Mouse (Mus musculus): ENCODE results near the gene Lsmem1. TPM values are rescaled to one million over a fixed set of nuclear protein-coding genes. Genes with fewer than 3 reads are reported as not detected.

Lsmem1 gene
- polyA plus RNA-seq, 1 experiment from 2014 or later = not detected

DNA sequence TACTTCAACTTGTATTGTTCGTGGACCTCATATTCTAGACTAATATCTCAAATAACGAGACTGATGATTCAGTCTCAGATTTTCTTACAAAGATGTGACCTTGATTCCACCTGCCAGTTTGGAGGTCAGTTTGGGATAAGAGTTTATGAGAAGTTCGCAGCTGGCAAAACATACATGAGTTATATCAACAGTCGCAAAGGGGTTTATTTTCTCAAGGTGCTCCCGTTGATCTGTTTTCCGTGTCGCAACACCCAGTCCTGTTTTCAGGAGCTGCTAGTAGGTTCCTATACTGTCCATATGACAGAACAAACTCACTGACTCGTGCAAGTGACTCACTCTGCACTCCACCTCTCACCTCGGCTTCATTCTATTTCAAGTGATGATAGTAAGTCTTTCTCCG lies 24.4 kb upstream of the Lsmem1 start:
- Histone ChIP-seq H3K27me3 (replicated peaks) (no peaks in the 10 kb centered on the region), H3K9ac (peak overlapping the region; percentile 44), H3K4me1 (peaks cover 20% of the 10 kb centered on the region), H3K4me2 (peak overlapping the region; percentile 66), H3K27ac (peak overlapping the region; percentile 97), H3K4me3 (peak overlapping the region; percentile 88), H3K36me3 (replicated peaks) (no peaks in the 10 kb centered on the region), H3K9me3 (no peaks in the 10 kb centered on the region)
- 61% methylated on average over 10 of the region's 10 CpGs for WGBS
- ATAC-seq (replicated peaks) = no peak

DNA sequence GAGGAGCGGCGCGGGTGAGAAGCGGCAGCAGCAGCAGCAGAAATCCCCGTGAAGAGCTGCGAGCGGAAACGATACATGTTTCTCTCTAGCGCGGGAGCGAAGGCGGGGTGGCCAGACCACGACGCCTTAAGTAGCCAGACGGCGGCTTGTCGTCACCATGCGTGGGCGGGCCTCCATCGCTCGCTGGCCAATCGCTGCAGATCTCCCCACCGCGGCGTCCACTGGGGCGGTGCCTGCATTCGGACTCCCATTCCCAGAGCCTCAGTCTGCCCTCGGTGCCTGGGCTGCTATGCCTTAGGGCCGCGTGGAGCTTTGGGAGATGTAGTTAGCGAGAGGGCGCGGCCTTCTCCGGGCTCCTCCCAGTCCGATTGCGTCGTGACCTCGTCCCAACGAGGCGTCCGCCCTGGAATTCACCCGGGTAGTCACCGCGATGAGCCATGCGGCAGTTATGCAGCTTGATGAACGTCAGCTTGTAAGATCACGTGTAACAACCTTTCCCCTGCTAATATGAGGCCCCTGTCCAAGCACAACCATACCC lies 23.9 kb upstream of the Lsmem1 start:
- peaks cover 20% of the 10 kb centered on the region for H3K4me1 ChIP-seq

DNA sequence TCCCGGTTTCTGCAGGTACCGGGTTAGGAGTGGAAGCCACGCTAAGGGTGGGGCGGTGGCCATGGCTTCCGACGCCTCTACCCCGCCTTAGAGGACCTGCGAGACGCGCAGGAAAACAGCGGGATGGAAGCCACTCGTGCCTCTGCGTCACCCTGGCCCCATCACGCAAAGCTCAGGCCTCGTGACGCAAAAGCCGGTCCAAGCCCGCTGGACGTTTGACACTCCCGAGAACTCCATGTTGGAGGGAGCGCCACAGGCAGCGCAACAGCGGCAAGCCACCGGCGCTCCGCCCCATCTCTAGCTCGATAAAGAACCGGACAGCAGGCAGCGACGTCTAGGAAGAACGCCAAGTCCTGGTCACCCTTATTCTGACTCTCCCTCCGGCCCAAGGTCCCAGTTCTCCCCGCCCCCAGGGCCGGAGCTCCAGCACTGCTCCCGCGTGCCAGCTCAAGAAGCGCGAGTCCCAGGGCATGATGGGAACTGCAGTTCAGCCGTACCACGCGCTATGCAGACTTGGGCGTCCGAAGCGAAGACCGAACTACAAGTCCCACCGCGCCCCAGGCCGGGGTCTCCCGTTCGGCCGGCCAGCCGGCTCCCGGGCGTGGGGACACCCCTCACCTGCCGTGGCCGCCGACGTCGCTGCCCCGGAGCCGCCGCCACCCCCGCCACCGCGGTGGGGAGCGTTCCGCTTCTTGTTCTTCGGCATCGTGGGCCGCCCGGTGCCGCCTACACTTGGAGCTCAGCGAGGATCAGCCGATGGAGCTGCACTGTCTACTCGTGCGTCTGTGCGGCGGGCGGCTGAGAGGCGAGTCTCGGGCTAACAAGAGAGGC lies 23.2 kb upstream of the Lsmem1 start:
- peak; percentile 97 for ATAC-seq (replicated peaks)
- H3K4me3 ChIP-seq = peak overlapping the region; percentile 88
- WGBS = under 1% methylated on average over 81 of the region's 81 CpGs
- peak overlapping the region; percentile 87 for H3K9ac ChIP-seq
- H3K27me3 ChIP-seq (replicated peaks) = no peaks in the 10 kb centered on the region
- H3K27ac ChIP-seq = peak overlapping the region; percentile 97
- H3K4me1 ChIP-seq = peaks cover 20% of the 10 kb centered on the region
- peak overlapping the region; percentile 61 for H3K4me2 ChIP-seq
- no peaks in the 10 kb centered on the region for H3K36me3 ChIP-seq (replicated peaks)
- H3K9me3 ChIP-seq = no peaks in the 10 kb centered on the region

More for the DNA sequence above, 23.9 kb upstream of the Lsmem1 start:
- Histone ChIP-seq H3K9ac (peak overlapping the region; percentile 87), H3K27me3 (replicated peaks) (no peaks in the 10 kb centered on the region), H3K27ac (peak overlapping the region; percentile 97), H3K4me3 (peak overlapping the region; percentile 88), H3K4me2 (peak overlapping the region; percentile 66), H3K36me3 (replicated peaks) (no peaks in the 10 kb centered on the region), H3K9me3 (no peaks in the 10 kb centered on the region)
- under 1% methylated on average over 47 of the region's 47 CpGs for WGBS
- ATAC-seq (replicated peaks) = peak; percentile 99

DNA sequence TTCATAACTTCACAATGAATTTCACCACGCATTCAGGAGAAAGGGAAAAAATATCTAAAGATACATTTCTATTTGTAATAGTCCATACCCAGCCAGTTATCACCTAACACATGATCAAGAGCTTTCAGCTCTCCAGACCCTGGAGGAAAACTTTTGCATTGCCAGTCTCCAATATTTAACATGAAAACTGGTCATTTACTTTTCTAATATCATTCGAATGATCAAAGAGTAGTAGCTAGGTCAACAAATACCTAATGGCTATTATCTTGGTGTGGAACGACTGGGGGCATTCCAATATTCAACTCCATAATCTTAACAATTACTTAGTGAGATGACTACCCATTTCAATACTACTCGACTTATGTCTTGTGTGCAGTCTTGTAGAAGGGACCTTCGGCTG lies 22.3 kb upstream of the Lsmem1 start:
- Histone ChIP-seq H3K4me3 (peak overlapping the region; percentile 88), H3K9me3 (no peaks in the 10 kb centered on the region), H3K4me2 (peak overlapping the region; percentile 61), H3K27ac (peak overlapping the region; percentile 97), H3K36me3 (replicated peaks) (no peaks in the 10 kb centered on the region), H3K9ac (peak overlapping the region; percentile 87), H3K4me1 (peaks cover 20% of the 10 kb centered on the region), H3K27me3 (replicated peaks) (no peaks in the 10 kb centered on the region)
- ATAC-seq (replicated peaks) = no peak
- WGBS = 18% methylated on average over 5 of the region's 5 CpGs

DNA sequence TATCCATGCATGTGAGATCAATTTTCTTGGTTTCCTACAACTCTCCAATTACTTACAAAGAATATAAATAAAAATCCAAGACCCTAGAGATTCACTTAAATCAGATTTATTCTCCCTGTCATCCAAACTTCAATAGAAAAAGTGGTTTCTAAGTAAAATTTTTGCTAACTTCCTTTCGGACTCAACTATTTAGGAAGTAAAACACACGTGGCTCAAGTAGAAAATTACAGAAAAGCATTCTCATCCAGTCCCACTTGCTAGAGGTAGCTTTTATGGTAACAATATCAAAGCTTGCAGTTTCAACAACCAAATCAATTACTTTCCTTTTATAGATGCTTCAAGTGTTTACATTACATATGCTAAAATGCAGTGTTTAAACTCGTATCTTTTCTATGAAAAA lies 21.6 kb upstream of the Lsmem1 start:
- Histone ChIP-seq H3K27ac (no peak overlapping the region), H3K4me3 (peak overlapping the region; percentile 88), H3K27me3 (replicated peaks) (no peaks in the 10 kb centered on the region), H3K4me1 (peaks cover 20% of the 10 kb centered on the region), H3K9ac (no peak overlapping the region), H3K9me3 (no peaks in the 10 kb centered on the region), H3K36me3 (replicated peaks) (peaks cover 5% of the 10 kb centered on the region; the same call in 1 of the 2 replicates), H3K4me2 (peak overlapping the region; percentile 61)
- ATAC-seq (replicated peaks) = no peak
- 44% methylated on average over 3 of the region's 3 CpGs for WGBS

DNA sequence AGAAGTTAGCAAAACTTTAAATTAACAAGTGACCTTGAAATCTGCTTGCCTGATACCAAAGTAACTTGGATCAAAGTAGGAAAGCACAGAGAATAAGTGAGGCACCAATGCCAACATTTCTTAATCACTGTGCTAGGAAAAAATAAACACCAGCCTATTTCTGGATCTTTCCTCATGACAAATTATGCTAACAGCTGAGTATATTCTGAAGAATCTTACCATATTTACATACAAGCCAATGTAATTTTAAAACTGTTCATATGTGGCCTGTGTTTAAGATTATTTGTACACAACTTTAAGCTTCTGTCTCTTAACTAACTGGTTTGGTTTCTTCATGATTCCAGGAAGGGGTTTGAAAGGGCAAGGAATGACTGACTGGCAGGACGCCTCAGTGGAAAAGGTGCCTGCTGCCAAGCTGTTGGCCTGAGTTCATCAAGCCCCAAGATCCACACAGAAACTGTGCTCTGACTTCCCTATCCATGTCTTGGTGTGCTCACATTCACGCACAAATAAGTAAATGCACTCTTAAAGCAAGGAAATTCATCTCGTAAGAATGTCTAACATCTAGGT lies 20.8 kb upstream of the Lsmem1 start:
- H3K27me3 ChIP-seq (replicated peaks) = no peaks in the 10 kb centered on the region
- H3K36me3 ChIP-seq (replicated peaks) = peaks cover 13% of the 10 kb centered on the region; the same call in 1 of the 2 replicates
- ATAC-seq (replicated peaks) = no peak
- H3K9ac ChIP-seq = no peak overlapping the region
- H3K4me1 ChIP-seq = peaks cover 20% of the 10 kb centered on the region
- H3K9me3 ChIP-seq = no peaks in the 10 kb centered on the region
- H3K4me3 ChIP-seq = peak overlapping the region; percentile 88; the same call in 1 of the 2 replicates
- WGBS = 39% methylated on average over 3 of the region's 3 CpGs
- H3K4me2 ChIP-seq = peak overlapping the region; percentile 61
- H3K27ac ChIP-seq = peak overlapping the region; percentile 38; the same call in 1 of the 2 replicates

DNA sequence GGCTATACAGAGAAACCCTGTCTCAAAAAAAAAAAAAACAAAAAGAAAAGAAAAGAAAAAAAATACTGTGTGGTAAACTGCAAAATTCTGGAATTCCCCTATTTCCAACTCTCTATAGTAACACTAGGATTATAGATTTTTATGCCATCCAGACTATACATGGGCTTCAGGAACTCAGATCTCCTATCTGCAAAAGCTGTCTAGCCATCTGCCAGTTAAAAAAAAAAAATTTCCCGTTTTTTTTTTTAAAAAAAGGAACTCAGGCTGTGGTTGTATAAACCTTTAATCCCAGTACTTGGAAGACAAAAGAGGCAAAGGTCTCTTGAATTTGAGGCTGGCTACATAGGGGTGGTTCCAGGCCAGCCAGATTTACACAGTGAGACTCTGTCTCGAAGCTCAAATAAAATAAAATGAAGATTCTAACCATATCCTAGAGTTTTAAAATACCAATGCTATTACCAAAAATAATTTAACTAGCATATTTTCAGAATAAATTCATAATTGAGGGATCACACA lies 19.2 kb upstream of the Lsmem1 start:
- Histone ChIP-seq H3K9ac (no peak overlapping the region), H3K4me1 (peaks cover 20% of the 10 kb centered on the region), H3K27me3 (replicated peaks) (no peaks in the 10 kb centered on the region), H3K27ac (no peak overlapping the region), H3K36me3 (replicated peaks) (peaks cover 28% of the 10 kb centered on the region; the same call in 1 of the 2 replicates), H3K9me3 (no peaks in the 10 kb centered on the region), H3K4me2 (no peak overlapping the region), H3K4me3 (no peak overlapping the region)
- WGBS = 62% methylated on average over 2 of the region's 2 CpGs
- no peak for ATAC-seq (replicated peaks)

DNA sequence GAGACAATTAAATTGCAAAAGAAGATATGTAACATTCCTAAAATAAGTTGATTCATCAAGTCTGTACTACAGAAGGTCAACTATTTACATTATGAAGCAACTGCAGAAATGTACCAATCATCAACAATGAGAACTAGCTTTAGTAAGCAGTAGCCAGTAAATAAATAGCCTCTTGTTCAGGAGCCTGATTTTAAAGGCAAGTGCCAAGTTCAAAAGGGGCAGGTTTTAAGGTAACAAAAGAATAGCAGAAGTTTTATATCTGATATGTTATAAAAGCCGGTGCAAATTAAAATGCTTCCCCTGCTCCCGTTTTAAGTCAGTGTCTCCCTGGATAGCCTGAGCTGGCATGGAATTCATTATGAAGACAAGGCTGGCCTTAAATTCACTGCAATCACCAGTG lies 18.5 kb upstream of the Lsmem1 start:
- ATAC-seq (replicated peaks) = no peak
- Histone ChIP-seq H3K9ac (no peak overlapping the region), H3K4me3 (no peak overlapping the region), H3K27me3 (replicated peaks) (no peaks in the 10 kb centered on the region), H3K27ac (no peak overlapping the region), H3K36me3 (replicated peaks) (peaks cover 35% of the 10 kb centered on the region; the same call in 1 of the 2 replicates), H3K4me2 (no peak overlapping the region), H3K9me3 (no peaks in the 10 kb centered on the region), H3K4me1 (peaks cover 20% of the 10 kb centered on the region)
- whole genome bisulfite sequencing = 88% methylated on average over 2 of the region's 2 CpGs

DNA sequence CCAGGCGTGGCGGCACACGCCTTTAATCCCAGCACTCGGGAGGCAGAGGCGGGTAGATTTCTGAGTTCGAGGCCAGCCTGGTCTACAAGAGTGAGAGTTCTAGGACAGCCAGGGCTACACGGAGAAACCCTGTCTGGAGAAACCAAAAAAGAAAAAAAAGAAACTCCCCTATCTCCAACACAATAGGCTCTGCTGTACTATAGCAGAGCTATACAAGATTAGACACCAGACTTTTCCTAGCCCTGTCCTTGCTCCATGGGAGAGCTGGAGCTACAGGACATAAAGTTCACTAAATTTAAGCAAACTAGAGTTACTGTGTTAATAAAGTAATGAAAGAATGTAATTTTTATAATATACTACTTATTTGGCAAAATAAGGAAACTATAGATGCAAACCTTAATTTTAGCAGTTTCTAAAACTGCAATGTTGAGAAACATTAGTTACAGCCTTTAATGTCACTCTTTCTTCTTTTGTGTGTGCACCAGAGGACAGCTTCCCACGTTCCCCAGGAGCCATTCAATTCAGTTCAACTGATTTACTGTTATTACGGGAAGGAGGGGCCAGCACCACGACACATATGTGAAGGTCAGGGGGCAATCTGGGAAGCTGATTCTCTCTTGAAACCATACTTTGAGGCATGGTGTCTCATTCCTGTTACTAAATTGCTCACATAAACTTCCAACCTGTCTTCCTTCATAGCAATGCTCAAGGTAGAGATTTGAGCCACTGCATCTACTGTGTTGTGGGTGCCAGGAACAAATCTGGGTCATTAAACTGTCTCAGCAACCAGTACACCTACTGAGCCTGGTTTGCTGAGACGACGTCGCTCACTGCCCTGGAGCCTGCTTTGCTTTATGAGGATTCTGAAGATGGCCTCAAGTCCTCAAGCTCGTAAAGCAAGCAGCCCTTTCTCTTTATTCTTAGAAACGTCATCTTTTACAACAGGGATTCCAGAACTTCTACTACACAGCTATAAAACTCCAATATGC lies 15.9 kb upstream of the Lsmem1 start:
- Histone ChIP-seq H3K9ac (no peak overlapping the region), H3K36me3 (replicated peaks) (peaks cover 57% of the 10 kb centered on the region), H3K27ac (no peak overlapping the region), H3K9me3 (no peaks in the 10 kb centered on the region), H3K4me1 (peaks cover 4% of the 10 kb centered on the region), H3K27me3 (replicated peaks) (no peaks in the 10 kb centered on the region), H3K4me3 (no peak overlapping the region), H3K4me2 (no peak overlapping the region)
- ATAC-seq (replicated peaks) = no peak
- 96% methylated on average over 15 of the region's 15 CpGs for WGBS

DNA sequence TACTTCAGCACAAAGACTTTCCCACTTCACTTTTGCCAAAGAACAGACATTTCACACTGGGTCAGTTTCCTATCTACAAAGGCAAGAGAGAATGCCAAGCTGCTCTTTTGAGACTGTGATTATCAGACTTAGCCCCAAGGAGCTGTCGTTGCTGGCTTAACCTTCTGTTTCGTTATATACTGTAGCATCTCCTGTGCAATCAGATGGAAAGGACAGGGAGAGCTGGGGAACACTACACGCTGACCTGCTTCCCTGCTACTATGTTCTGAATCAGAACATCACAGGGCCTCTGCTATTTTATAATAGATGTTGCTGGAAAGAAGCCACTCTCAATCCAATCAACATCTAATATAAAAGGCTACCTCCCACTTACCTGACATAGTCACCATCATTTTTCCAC lies 9.8 kb upstream of the Lsmem1 start:
- Histone ChIP-seq H3K36me3 (replicated peaks) (peaks cover 66% of the 10 kb centered on the region), H3K27ac (no peak overlapping the region), H3K4me2 (no peak overlapping the region), H3K27me3 (replicated peaks) (no peaks in the 10 kb centered on the region), H3K9ac (no peak overlapping the region), H3K4me1 (no peaks in the 10 kb centered on the region), H3K9me3 (no peaks in the 10 kb centered on the region), H3K4me3 (no peak overlapping the region)
- 84% methylated on average over 3 of the region's 3 CpGs for WGBS
- ATAC-seq (replicated peaks) = no peak

DNA sequence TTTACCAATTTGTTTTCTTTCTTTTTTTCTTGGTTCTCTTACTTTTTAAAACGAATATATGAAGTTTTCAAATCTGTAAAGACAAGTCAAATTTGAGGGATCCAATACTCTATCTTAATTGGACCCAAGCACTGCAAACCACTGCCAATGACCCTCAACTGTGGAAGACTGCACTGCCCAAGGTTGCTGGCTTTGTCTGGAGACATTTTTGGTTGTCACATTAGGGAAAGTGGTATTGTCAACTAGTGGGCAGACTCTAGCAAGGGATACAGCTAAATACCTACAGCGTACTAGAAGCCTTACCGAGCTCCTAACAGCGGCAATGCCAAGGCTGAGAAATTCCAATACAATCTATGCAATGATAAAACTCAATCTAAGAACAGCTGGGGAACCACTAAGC lies 8.6 kb upstream of the Lsmem1 start:
- H3K9me3 ChIP-seq = no peaks in the 10 kb centered on the region
- no peak overlapping the region for H3K4me3 ChIP-seq
- no peak overlapping the region for H3K27ac ChIP-seq
- no peak overlapping the region for H3K9ac ChIP-seq
- ATAC-seq (replicated peaks) = no peak
- 96% methylated on average over 4 of the region's 4 CpGs for WGBS
- H3K36me3 ChIP-seq (replicated peaks) = peaks cover 61% of the 10 kb centered on the region
- no peaks in the 10 kb centered on the region for H3K4me1 ChIP-seq
- no peak overlapping the region for H3K4me2 ChIP-seq
- no peaks in the 10 kb centered on the region for H3K27me3 ChIP-seq (replicated peaks)
